Mouse (Mus musculus): ENCODE data around the gene Elp6.

DNA sequence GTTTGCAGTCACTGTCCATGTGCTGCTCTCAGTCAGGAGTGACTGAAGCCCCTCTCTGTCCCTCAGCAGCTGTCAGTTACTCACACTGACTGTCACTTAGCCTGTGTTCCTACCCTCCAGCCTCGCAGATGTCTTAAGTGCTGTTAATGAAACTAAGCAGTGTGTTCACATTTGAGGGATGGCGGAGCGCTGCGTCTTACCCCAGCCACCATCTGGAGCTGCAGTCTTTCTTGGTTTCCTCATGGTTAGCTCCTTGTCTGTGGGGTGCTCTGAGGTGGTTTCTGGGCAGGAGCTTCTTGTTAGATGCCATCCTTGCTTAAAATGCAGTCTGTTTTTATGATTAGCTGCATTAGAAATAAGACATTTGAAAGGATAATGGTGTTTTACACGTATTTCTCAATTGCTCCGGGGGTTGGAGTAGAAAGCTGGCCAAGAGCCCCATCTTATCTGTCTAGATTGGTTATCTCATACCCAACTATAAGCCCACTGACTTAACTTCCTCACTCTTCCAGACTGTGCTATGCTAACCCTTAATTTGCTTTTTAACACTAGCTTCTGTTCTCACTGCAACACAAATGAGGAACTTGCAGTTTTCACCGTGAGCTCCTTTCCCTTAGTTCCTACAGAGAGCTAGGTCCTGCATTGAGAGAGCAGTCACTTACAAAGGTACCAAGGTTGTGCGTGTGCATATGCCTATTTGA is 47.1 kb downstream of the Elp6 start:
- TF ChIP-seq CTCF (conservative IDR thresholded peaks at IDR 0.05; ENCODE audit: insufficient read depth, insufficient read length, low read depth, low read length): no peak
- TF ChIP-seq POLR2A (IDR thresholded peaks at IDR 0.05; ENCODE audit: low read depth, low read length): no peak
